Mouse (Mus musculus) myocyte (in vitro differentiated cells): ENCODE measurements around the gene Cbfb. TPM values are rescaled to one million over a fixed set of nuclear protein-coding genes. Genes with fewer than 3 reads are reported as not detected.

Experiments used
- H3K27me3 ChIP-seq: one replicate; pipeline ENCODE4 v1.6.1; 2011; ENCODE audit not compliant: control insufficient read depth, insufficient read depth, insufficient read length
- H3K36me3 ChIP-seq: one replicate; pipeline ENCODE4 v1.6.1; 2011; ENCODE audit not compliant: control insufficient read depth, insufficient read depth
- H3K4me2 ChIP-seq: one replicate; pipeline ENCODE4 v1.6.1; 2011; ENCODE audit warnings: low read depth, control low read depth
- H3K4me3 ChIP-seq: one replicate; pipeline ENCODE4 v1.5.1; 2011; ENCODE audit warnings: mild to moderate bottlenecking, control low read depth, moderate library complexity
- H3K79me2 ChIP-seq: one replicate; pipeline ENCODE4 v1.6.1; 2011; ENCODE audit not compliant: control insufficient read depth, insufficient read depth
- H3ac ChIP-seq: one replicate; pipeline ENCODE4 v1.6.1; 2011; ENCODE audit not compliant: control insufficient read depth, insufficient read length
- CEBPB ChIP-seq: IDR thresholded peaks from 2 replicates; pipeline ENCODE4 v1.6.1; 2011; ENCODE audit warnings: mild to moderate bottlenecking, moderate library complexity; ENCODE audit not compliant: poor library complexity, insufficient read depth, severe bottlenecking
- E2F4 ChIP-seq: IDR thresholded peaks from one replicate; pipeline ENCODE4 v1.6.1; 2011; ENCODE audit warnings: mild to moderate bottlenecking, control low read depth, moderate library complexity; ENCODE audit not compliant: insufficient read depth
- MAX ChIP-seq: IDR thresholded peaks from one replicate; pipeline ENCODE4 v1.6.1; 2011; ENCODE audit warnings: low read depth, mild to moderate bottlenecking, control low read depth
- MYOD1 ChIP-seq, 3 experiments: IDR thresholded peaks; one replicate each; pipeline ENCODE4 v1.6.1; 2011; ENCODE audit warnings: control low read depth in 2 of 3, low read depth in 2 of 3, mild to moderate bottlenecking in 2 of 3, moderate library complexity in 1 of 3; ENCODE audit not compliant: insufficient read length in 2 of 3, control insufficient read depth in 1 of 3
- MYOG ChIP-seq, 3 experiments: IDR thresholded peaks; one replicate each; pipeline ENCODE4 v1.6.1; 2011; ENCODE audit warnings: control low read depth in 2 of 3, low read depth in 2 of 3, mild to moderate bottlenecking in 2 of 3; ENCODE audit not compliant: insufficient read length in 2 of 3, control insufficient read depth in 1 of 3, insufficient read depth in 1 of 3
- POLR2A ChIP-seq: IDR thresholded peaks from one replicate; pipeline ENCODE4 v1.6.1; 2011; ENCODE audit warnings: low read depth, mild to moderate bottlenecking, control low read depth, moderate library complexity; ENCODE audit not compliant: insufficient read length
- POLR2AphosphoS2 ChIP-seq: IDR thresholded peaks from one replicate; pipeline ENCODE4 v1.6.1; 2011; ENCODE audit warnings: low read depth, control low read depth; ENCODE audit not compliant: insufficient read length
- REST ChIP-seq: IDR thresholded peaks from one replicate; pipeline ENCODE4 v1.6.1; 2011; ENCODE audit warnings: mild to moderate bottlenecking, control low read depth, moderate library complexity; ENCODE audit not compliant: insufficient read depth, insufficient read length
- SRF ChIP-seq: IDR thresholded peaks from one replicate; pipeline ENCODE4 v1.6.1; 2011; ENCODE audit warnings: low read depth; ENCODE audit not compliant: control insufficient read depth, insufficient read length
- TCF12 ChIP-seq: IDR thresholded peaks from one replicate; pipeline ENCODE4 v1.6.1; 2011; ENCODE audit warnings: mild to moderate bottlenecking, control low read depth; ENCODE audit not compliant: poor library complexity, insufficient read depth, severe bottlenecking
- TCF3 ChIP-seq: IDR thresholded peaks from one replicate; pipeline ENCODE4 v1.6.1; 2011; ENCODE audit warnings: low read depth, control low read depth; ENCODE audit not compliant: insufficient read length
- USF1 ChIP-seq: IDR thresholded peaks from one replicate; pipeline ENCODE4 v1.6.1; 2011; ENCODE audit warnings: low read depth, mild to moderate bottlenecking, control low read depth, moderate library complexity
- polyA plus RNA-seq: library from polyadenylated mRNA; unstranded; fragments of >200 nt; fragmentation: generic; extraction: Trizol; gene quantifications from one replicate; pipeline ENCODE4 v1.2.1, GENCODE M21; 2012; ENCODE audit warnings: missing spikeins

Cbfb gene
- polyA plus RNA-seq, 1 experiment, result 38.1 TPM

GRCm38 (mm10) chr8:105151654-105152053 is 18.8 kb upstream of the Cbfb start:
- Histone ChIP-seq H3K79me2 (no peaks in the 10 kb centered on the region), H3K4me2 (no peak overlapping the region), H3ac (no peak overlapping the region), H3K4me3 (no peak overlapping the region), H3K27me3 (no peaks in the 10 kb centered on the region), H3K36me3 (no peaks in the 10 kb centered on the region)
- TF ChIP-seq POLR2AphosphoS2 (no peak), MYOG (IDR thresholded peaks at IDR 0.05; ENCODE audit: control insufficient read depth in 1 of 3, insufficient read depth in 1 of 3, insufficient read length in 2 of 3, low read depth in 2 of 3) (no peak), REST (no peak), CEBPB (no peak), MYOD1 (IDR thresholded peaks at IDR 0.05; ENCODE audit: control insufficient read depth in 1 of 3, insufficient read length in 2 of 3, low read depth in 2 of 3) (no peak), POLR2A (no peak)

- no peak overlapping the region for H3ac ChIP-seq
- H3K4me3 ChIP-seq, result no peak overlapping the region
- no peaks in the 10 kb centered on the region for H3K27me3 ChIP-seq
Measured at GRCm38 (mm10) chr8:105152623-105153398, 17.7 kb upstream of the Cbfb start.

GRCm38 (mm10) chr8:105154316-105154715 is 16.2 kb upstream of the Cbfb start:
- no peak for TF ChIP-seq REST
- no peak for TF ChIP-seq E2F4
- no peak for TF ChIP-seq POLR2AphosphoS2
- no peak for TF ChIP-seq POLR2A
- TF ChIP-seq TCF12, result no peak
- no peak for TF ChIP-seq MYOG (IDR thresholded peaks at IDR 0.05; ENCODE audit: control insufficient read depth in 1 of 3, insufficient read depth in 1 of 3, insufficient read length in 2 of 3, low read depth in 2 of 3)
- TF ChIP-seq TCF3, result no peak
- no peak for TF ChIP-seq MYOD1 (IDR thresholded peaks at IDR 0.05; ENCODE audit: control insufficient read depth in 1 of 3, insufficient read length in 2 of 3, low read depth in 2 of 3)
- TF ChIP-seq CEBPB, result no peak
- TF ChIP-seq USF1, result no peak
- no peak for TF ChIP-seq SRF
- TF ChIP-seq MAX, result no peak
- Histone ChIP-seq H3K4me3 (no peak overlapping the region), H3K27me3 (no peaks in the 10 kb centered on the region), H3ac (no peak overlapping the region), H3K4me2 (no peak overlapping the region), H3K36me3 (no peaks in the 10 kb centered on the region), H3K79me2 (no peaks in the 10 kb centered on the region)

More at GRCm38 (mm10) chr8:105152623-105153398, 17.7 kb upstream of the Cbfb start:
- Histone ChIP-seq H3K36me3 (no peaks in the 10 kb centered on the region), H3K79me2 (no peaks in the 10 kb centered on the region), H3K4me2 (peak overlapping the region; percentile 46)
- TF ChIP-seq POLR2A (no peak), MYOD1 (IDR thresholded peaks at IDR 0.05; ENCODE audit: control insufficient read depth in 1 of 3, insufficient read length in 2 of 3, low read depth in 2 of 3) (peak in 2 of 3 experiments; percentile 33 to 37), MYOG (IDR thresholded peaks at IDR 0.05; ENCODE audit: control insufficient read depth in 1 of 3, insufficient read depth in 1 of 3, insufficient read length in 2 of 3, low read depth in 2 of 3) (peak in 2 of 3 experiments; percentile 40 to 56), SRF (no peak), REST (no peak)

- Histone ChIP-seq H3K36me3 (no peaks in the 10 kb centered on the region), H3K79me2 (no peaks in the 10 kb centered on the region), H3K4me2 (no peak overlapping the region), H3K4me3 (no peak overlapping the region), H3ac (no peak overlapping the region), H3K27me3 (no peaks in the 10 kb centered on the region)
- TF ChIP-seq MYOG (IDR thresholded peaks at IDR 0.05; ENCODE audit: control insufficient read depth in 1 of 3, insufficient read depth in 1 of 3, insufficient read length in 2 of 3, low read depth in 2 of 3) (no peak), MAX (no peak), USF1 (no peak), SRF (no peak), TCF3 (no peak), POLR2A (no peak)
Measured at GRCm38 (mm10) chr8:105155091-105155745, 15.3 kb upstream of the Cbfb start.

- Histone ChIP-seq H3K4me3 (no peak overlapping the region), H3ac (no peak overlapping the region), H3K79me2 (no peaks in the 10 kb centered on the region), H3K27me3 (no peaks in the 10 kb centered on the region), H3K4me2 (no peak overlapping the region), H3K36me3 (no peaks in the 10 kb centered on the region)
- TF ChIP-seq TCF12 (no peak), MAX (no peak), E2F4 (no peak), CEBPB (no peak), POLR2AphosphoS2 (no peak), MYOG (IDR thresholded peaks at IDR 0.05; ENCODE audit: control insufficient read depth in 1 of 3, insufficient read depth in 1 of 3, insufficient read length in 2 of 3, low read depth in 2 of 3) (no peak), TCF3 (no peak), REST (no peak), POLR2A (no peak), USF1 (no peak), MYOD1 (IDR thresholded peaks at IDR 0.05; ENCODE audit: control insufficient read depth in 1 of 3, insufficient read length in 2 of 3, low read depth in 2 of 3) (no peak), SRF (no peak)
Measured at GRCm38 (mm10) chr8:105157555-105157954, 12.9 kb upstream of the Cbfb start.
